Mouse (Mus musculus) frontal cortex, adult 2 months (tissue): ENCODE measurements at regions not wholly inside any gene's neighbourhood (a gene's known extent, or its start where the extent isn't known, plus 50 kb on each side); places are given as distances from the start of the nearest gene placed in this dataset.

Experiments
- DNase-seq, 2 experiments: peaks; one replicate each; pipeline ENCODE4 v3.0.0; 2022; ENCODE audit warnings: low spot score in 1 of 2; ENCODE audit errors: extremely low spot score in 1 of 2

DNA sequence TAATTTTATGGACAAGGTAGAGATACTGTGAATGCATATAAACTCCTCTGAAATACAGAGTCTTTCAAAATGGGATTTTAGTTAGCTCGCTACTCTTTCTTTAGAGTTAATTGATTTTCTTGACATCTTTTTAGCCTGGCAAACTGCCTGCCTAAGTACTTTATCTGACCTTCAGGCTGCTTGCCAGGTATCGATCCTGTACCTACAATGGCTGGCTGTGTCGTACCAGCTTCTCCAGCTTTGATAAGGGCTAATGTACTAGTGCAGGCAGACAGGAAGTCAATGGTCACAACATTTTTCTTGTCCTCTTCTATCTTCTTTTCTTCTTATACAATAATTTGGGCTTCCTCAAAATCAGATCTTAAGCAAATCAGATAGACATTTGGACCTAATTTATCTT, 409.4 kb upstream of the Acvr2a start:
- DNase-seq = no peak

- no peak for DNase-seq
These were observed 406.0 kb upstream of the Acvr2a start for GRCm38 (mm10) chr2:48407876-48408275.

- no peak for DNase-seq
These were observed 404.0 kb upstream of the Acvr2a start for GRCm38 (mm10) chr2:48409876-48410275.

- DNase-seq = no peak
These were observed 402.5 kb upstream of the Acvr2a start for GRCm38 (mm10) chr2:48411392-48411791.

- no peak for DNase-seq
These were observed 401.0 kb upstream of the Acvr2a start for GRCm38 (mm10) chr2:48412683-48413440.

DNA sequence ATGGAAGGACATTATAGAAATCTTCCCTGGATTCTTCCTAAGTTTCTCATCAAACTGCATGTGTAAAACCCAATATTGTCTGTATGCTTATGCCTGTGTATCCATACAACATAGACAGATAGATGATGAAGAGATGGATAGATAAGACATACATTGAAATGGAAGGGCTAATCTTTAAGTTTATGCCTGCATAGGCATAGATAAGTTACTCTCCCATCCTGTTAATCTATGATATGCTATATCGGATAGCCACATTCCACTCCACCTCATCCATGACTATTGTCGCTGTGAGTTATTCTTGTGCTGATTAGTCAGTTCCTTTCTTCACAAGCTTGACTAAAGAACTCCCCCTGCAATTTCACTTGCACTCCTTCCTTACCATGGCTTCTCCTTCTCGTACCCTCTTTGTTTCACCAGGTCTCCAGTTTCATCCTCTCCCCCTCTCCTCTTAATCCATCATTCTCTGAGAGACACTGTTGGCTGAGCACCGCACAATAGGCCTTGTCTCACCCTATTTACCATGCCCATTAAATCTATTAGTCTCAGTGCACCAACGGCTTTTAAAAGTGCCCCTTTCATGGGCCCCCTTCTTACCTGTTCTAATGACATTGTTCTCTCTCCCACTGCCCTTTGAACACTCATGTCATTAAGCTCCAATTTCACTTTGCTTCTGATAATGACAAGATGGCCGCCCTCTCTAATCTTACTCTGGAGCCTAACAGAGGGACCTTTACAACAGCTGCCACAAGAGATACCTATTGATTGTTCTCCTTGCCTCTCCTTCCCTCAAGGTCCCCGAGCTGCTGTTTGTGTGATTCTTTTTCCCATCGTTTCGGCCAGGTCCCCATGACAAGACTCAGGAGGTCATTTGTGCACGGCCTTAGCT, 399.1 kb upstream of the Acvr2a start:
- no peak for DNase-seq

GRCm38 (mm10) chr2:48416207-48416750, 397.6 kb upstream of the Acvr2a start:
- DNase-seq = no peak

DNA sequence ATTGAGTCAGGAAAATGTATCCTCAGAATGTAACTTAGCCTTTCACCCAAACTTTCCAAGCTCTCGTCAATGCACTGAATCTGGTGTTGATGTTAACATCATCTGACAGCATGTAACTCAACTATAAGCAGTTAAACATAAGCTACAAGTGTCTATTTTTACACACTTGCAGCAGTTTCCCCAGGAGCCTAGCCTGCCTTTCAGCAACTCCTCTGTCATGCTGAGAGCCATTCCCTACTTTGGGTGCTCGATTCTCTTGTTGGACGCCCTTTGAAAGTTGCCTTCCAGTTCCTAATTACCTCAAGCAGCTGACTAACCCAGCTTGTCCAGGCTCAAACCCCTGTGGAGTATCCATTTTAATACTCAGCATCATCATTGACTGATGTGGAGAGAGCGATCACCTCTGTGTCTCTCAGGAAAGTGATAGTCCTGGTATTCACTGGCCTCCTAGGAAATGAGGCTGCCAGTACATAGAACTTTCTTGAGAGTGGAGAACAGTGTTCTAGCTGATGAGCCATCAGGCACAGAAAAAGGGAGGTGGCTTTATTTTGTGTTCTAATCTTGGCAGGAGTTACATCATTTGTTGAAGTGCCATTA, 396.8 kb upstream of the Acvr2a start:
- DNase-seq = no peak

DNA sequence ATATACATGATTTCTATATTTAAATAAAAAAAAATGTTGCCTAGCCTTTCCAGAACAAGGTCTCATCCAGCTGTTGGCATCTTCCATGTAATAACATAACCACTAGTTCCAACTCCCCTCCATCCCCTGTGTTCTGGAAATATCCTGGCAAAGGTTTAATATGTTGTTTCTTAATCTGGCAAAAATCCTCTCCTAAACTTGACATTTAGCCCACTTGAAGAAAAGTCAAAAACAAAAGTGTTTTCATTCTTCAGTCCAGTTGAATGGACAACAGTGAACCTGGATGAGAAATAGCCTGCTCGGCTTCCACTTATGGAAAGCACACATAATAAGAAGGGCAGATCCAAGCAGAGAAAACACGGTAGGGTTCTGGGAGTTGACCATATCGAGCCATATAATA, 393.1 kb upstream of the Acvr2a start:
- DNase-seq = no peak

- peak in 1 of 2 experiments; percentile 53 for DNase-seq
These were observed 390.0 kb upstream of the Acvr2a start for GRCm38 (mm10) chr2:48423861-48424442.

DNA sequence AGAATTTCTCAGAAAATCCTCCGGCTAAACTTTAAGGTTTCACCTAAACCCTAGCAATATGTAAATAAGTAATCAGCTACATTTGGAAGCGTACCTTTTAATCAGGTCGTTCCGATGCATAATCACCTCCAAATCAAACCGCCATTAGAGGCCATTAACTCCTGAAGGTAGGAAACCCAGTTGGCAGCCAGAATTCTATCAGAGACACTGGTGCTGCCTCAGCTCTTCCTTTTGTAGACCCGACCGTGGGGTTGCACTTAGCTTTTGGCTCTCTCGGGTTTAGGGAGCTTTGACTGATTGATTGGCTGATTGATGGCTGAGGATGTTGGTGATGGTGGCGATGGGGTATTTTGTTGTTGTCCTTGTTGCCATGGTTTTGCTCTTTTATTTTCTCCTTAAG, 389.3 kb upstream of the Acvr2a start:
- DNase-seq = no peak

DNA sequence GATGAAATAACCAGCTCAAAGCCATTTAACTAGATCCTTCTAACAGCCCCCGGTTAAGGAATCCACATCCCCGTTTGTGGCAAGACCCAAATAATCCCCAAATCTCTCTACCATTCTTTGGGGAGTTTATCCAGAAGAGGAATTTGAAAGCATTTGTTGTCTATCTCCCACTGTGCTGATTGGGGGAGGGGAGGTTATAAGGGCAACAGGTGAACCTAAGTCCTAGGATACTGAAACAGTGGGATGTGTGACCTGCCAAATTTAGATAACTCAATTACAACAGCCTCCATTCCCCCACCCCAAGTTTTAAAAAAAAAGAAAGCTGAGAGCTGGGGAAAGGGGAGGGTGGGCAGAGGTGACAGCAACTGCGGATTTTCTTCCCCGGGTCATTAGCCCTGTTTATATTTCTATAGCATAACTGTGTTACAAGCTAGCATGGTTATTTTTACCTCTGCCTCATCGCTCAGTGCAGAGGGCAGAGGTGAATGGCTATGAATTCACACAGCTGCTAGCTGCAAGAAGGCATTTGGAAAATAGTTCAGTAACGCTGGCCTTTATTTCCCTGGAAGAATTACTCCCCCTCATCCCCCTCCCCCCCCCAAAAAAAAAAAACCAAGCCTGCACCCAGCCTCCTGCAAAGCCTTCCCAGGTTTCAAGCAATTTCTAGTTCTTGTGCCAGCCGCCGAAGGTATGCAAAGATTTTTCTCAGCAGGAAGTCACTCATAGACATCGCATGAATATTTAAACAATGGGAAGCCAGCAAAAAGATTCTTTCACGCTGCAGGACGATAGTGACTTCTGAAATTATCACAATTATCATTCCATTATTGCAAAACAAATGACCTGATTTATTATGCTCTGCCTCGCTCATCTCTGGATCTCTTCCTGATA, 388.5 kb upstream of the Acvr2a start:
- no peak for DNase-seq

- no peak for DNase-seq
These were observed 381.4 kb upstream of the Acvr2a start for GRCm38 (mm10) chr2:48432545-48432944.

GRCm38 (mm10) chr2:48441296-48441990, 372.5 kb upstream of the Acvr2a start:
- DNase-seq = no peak

GRCm38 (mm10) chr2:48441991-48442544, 371.8 kb upstream of the Acvr2a start:
- DNase-seq = no peak

DNA sequence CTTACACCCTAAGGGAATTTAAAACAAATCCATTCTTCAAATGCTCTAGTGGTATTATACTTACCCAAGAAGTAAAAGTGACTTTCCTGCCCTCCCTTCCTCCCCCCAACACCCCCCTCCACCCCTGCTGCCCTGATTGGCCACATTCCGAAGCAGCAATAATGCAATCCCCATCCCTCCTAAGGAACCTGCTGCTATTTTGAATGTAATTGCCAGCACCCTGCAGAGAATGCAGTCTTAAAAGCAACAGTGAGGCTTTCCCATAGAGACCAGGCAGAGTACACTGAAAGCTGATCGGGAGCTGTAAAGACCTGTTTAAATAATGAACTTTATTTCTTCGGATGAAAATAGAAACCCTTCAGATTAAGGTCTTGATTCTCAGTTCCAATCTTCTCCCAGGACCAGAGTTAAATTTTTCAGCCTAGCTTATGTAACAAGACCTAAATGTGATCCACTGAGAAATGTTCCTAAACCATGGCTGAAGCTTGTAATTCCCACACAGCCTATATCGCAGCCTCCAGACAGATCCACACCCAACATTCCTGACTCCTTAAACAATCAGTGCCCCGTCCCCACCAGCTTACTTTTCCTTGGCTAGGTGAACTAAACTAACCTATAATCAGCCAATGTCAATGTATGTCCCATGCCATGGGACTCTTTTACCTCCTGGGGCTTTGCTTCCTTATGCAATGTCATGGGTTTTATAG, 367.9 kb upstream of the Acvr2a start:
- no peak for DNase-seq

DNA sequence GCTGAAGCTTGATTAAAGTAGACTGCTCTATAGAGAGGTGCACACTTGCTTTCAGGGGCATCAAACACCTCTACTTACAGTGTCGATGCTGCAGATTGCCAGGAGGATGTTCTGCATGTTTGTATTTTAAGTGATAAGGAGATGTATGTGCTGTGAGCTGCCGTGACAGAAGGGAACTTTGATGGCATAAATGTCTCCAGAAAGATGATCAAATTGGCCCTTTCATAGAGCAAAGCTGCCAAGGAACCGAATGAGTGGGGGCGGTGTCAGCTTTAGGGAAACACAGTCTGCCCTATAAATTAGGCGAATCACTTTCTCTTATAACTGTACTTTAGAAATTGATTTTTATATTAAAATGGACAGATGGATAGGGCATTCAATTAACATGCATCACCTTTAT, 367.3 kb upstream of the Acvr2a start:
- peak in 1 of 2 experiments; percentile 39 for DNase-seq

DNA sequence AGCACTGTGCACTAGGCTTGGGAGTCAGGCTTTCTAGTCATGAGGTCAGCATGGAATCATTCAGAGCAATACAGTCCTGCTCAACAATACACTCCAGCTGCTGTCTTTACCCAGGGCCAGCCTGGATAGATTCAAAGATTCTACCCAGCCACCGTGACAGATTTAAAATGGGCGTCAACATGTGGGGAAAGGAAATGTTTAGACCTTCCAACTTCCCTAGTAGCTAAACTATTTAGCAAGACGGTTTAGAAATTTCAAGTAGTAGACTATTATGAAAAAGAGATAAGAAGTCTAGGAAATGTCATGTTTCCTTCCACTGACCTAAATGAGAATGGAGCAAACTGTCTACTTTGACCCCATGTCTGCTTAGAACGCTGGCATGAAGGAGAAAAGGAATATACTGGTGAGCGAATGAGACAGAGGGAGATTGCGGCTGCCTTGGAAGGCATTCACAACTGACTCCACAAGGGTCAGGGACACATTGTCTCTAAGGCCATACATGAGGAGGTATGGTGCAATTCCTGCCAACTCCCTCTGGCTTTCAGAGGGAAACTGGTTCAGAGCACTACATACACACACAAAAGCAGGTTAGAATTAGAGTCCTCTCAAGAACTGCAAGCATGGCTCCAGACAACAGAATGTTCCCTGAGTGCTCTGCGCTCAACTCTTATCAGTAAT, 364.6 kb upstream of the Acvr2a start:
- no peak for DNase-seq
